Mouse (Mus musculus) liver, postnatal 0 days (tissue): ENCODE results near the gene Thsd7a. TPM values are rescaled to one million over a fixed set of nuclear protein-coding genes. Genes with fewer than 3 reads are reported as not detected.

Experiments
- ATAC-seq: fragments of 200-750 bp; cut with Nextera tagmentation; 2 replicates; pipeline ENCODE4 v1.8.0; 2017; ENCODE audit warnings: mild to moderate bottlenecking, moderate library complexity
- DNase-seq: peaks from one replicate; pipeline ENCODE4 v3.0.0-alpha.2; 2016
- H3K27ac ChIP-seq: fragments of 300-500 bp; sonication (generic); 2 replicates; pipeline ENCODE4 v1.5.1; 2014; ENCODE audit warnings: antibody characterized with exemption, moderate library complexity, mild to moderate bottlenecking, low read depth
- H3K27me3 ChIP-seq: fragments of 300-500 bp; sonication (generic); 2 replicates; pipeline ENCODE4 v1.6.1; 2014; ENCODE audit warnings: low read length, control low read depth, mixed read lengths; ENCODE audit not compliant: insufficient read depth
- H3K36me3 ChIP-seq: fragments of 300-500 bp; sonication (generic); replicated peaks from 2 replicates; pipeline ENCODE4 v1.6.1; 2014; ENCODE audit warnings: mild to moderate bottlenecking, control low read depth, low read length, moderate library complexity, mixed read lengths; ENCODE audit not compliant: insufficient read depth
- H3K4me1 ChIP-seq: fragments of 300-500 bp; sonication (generic); 2 replicates; pipeline ENCODE4 v1.6.1; 2014; ENCODE audit warnings: antibody characterized with exemption, mild to moderate bottlenecking, control low read depth; ENCODE audit not compliant: insufficient read depth
- H3K4me2 ChIP-seq: fragments of 300-500 bp; sonication (generic); 2 replicates; pipeline ENCODE4 v1.6.1; 2014; ENCODE audit warnings: low read depth, mild to moderate bottlenecking, low read length, moderate library complexity, mixed read lengths
- H3K4me3 ChIP-seq: fragments of 300-500 bp; sonication (generic); 2 replicates; pipeline ENCODE4 v1.5.1; 2014; ENCODE audit warnings: low read depth, low read length
- H3K9ac ChIP-seq: fragments of 300-500 bp; sonication (generic); replicated peaks from 2 replicates; pipeline ENCODE4 v1.6.1; 2014; ENCODE audit warnings: mild to moderate bottlenecking, moderate library complexity
- H3K9me3 ChIP-seq: fragments of 300-500 bp; sonication (generic); 2 replicates; pipeline ENCODE4 v1.6.1; 2016; ENCODE audit warnings: mild to moderate bottlenecking, control low read depth, low read length, mixed read lengths
- CTCF ChIP-seq: sonication (generic); IDR thresholded peaks from 2 replicates; pipeline ENCODE4 v1.5.1; 2016; ENCODE audit warnings: antibody characterized with exemption, low read depth
- EP300 ChIP-seq: IDR thresholded peaks from 2 replicates; pipeline ENCODE4 v1.6.1; 2016; ENCODE audit warnings: antibody characterized with exemption, low read depth, mild to moderate bottlenecking
- WGBS: fragments of 180-500 bp; shearing (Covaris S2); extraction: QIAGEN DNeasy Blood & Tissue Kit; methylation state at CpG from one replicate; pipeline ENCODE4 v1.1.7; 2014; ENCODE audit not compliant: insufficient replicate concordance; 5-methylcytosine and 5-hydroxymethylcytosine counted together
- polyA plus RNA-seq: library from polyadenylated mRNA; unstranded; fragments of >200 nt; fragmentation: Nextera tagmentation; extraction: Ambion mirVana; gene quantifications from 2 replicates; pipeline ENCODE4 v1.2.1, GENCODE M21; 2015

Gene Thsd7a
- polyA plus RNA-seq, 1 experiment from 2014 or later: 0.33 TPM

- TF ChIP-seq CTCF (no peak), EP300 (no peak)
- Histone ChIP-seq H3K4me3 (no peak overlapping the region), H3K36me3 (no peaks in the 10 kb centered on the region), H3K9me3 (no peaks in the 10 kb centered on the region), H3K27ac (no peak overlapping the region), H3K4me1 (no peaks in the 10 kb centered on the region), H3K9ac (no peak overlapping the region), H3K4me2 (no peak overlapping the region), H3K27me3 (no peaks in the 10 kb centered on the region)
- DNase-seq: no peak
- ATAC-seq: no peak
- WGBS: 37% methylated on average over 2 of the region's 2 CpGs
Measured at GRCm38 (mm10) chr6:12353573-12353972, 395.6 kb downstream of the Thsd7a start.

- Histone ChIP-seq H3K9me3 (no peaks in the 10 kb centered on the region), H3K4me3 (no peak overlapping the region), H3K27ac (no peak overlapping the region), H3K9ac (no peak overlapping the region), H3K4me2 (no peak overlapping the region), H3K4me1 (no peaks in the 10 kb centered on the region), H3K27me3 (no peaks in the 10 kb centered on the region), H3K36me3 (no peaks in the 10 kb centered on the region)
- no peak for TF ChIP-seq EP300
- no peak for TF ChIP-seq CTCF
- ATAC-seq (no peak), DNase-seq (no peak)
- 73% methylated on average over 9 of the region's 9 CpGs for WGBS
Measured at GRCm38 (mm10) chr6:12352165-12352719, 397.0 kb downstream of the Thsd7a start.

GRCm38 (mm10) chr6:12350753-12351152 is 398.5 kb downstream of the Thsd7a start:
- TF ChIP-seq CTCF (peak; percentile 43; the same call in 1 of the 2 replicates), EP300 (no peak)
- no peaks in the 10 kb centered on the region for H3K27me3 ChIP-seq
- DNase-seq (no peak), ATAC-seq (no peak)
- no peaks in the 10 kb centered on the region for H3K36me3 ChIP-seq
- no peak overlapping the region for H3K4me2 ChIP-seq
- 32% methylated on average over 5 of the region's 5 CpGs for WGBS
- no peak overlapping the region for H3K9ac ChIP-seq
- H3K4me3 ChIP-seq: no peak overlapping the region
- no peaks in the 10 kb centered on the region for H3K4me1 ChIP-seq
- no peaks in the 10 kb centered on the region for H3K9me3 ChIP-seq
- no peak overlapping the region for H3K27ac ChIP-seq

GRCm38 (mm10) chr6:12349105-12349759 is 400.0 kb downstream of the Thsd7a start:
- Histone ChIP-seq H3K4me1 (no peaks in the 10 kb centered on the region), H3K36me3 (no peaks in the 10 kb centered on the region), H3K9me3 (no peaks in the 10 kb centered on the region), H3K27ac (no peak overlapping the region), H3K27me3 (no peaks in the 10 kb centered on the region), H3K4me2 (no peak overlapping the region), H3K4me3 (no peak overlapping the region), H3K9ac (no peak overlapping the region)
- no peak for ATAC-seq
- DNase-seq: no peak
- TF ChIP-seq EP300 (no peak), CTCF (no peak)
- WGBS: 61% methylated on average over 3 of the region's 3 CpGs

GRCm38 (mm10) chr6:12348667-12349066 is 400.5 kb downstream of the Thsd7a start:
- Histone ChIP-seq H3K9ac (no peak overlapping the region), H3K9me3 (no peaks in the 10 kb centered on the region), H3K36me3 (no peaks in the 10 kb centered on the region), H3K4me2 (no peak overlapping the region), H3K4me3 (no peak overlapping the region), H3K4me1 (no peaks in the 10 kb centered on the region), H3K27ac (no peak overlapping the region), H3K27me3 (no peaks in the 10 kb centered on the region)
- DNase-seq (no peak), ATAC-seq (no peak)
- TF ChIP-seq CTCF (no peak), EP300 (no peak)

- H3K27ac ChIP-seq: no peak overlapping the region
Measured at GRCm38 (mm10) chr6:12336590-12337584, 412.3 kb downstream of the Thsd7a start.

More at GRCm38 (mm10) chr6:12336590-12337584, 412.3 kb downstream of the Thsd7a start:
- H3K36me3 ChIP-seq: no peaks in the 10 kb centered on the region
- H3K9ac ChIP-seq: no peak overlapping the region
- no peaks in the 10 kb centered on the region for H3K27me3 ChIP-seq
- TF ChIP-seq CTCF (no peak), EP300 (no peak)
- H3K4me1 ChIP-seq: no peaks in the 10 kb centered on the region
- no peak for ATAC-seq
- H3K9me3 ChIP-seq: no peaks in the 10 kb centered on the region
- 77% methylated on average over 14 of the region's 14 CpGs for WGBS
- DNase-seq: no peak
- no peak overlapping the region for H3K4me2 ChIP-seq
- no peak overlapping the region for H3K4me3 ChIP-seq
